ENCODE assay signal across 8 mouse cellular contexts in genomic region chr9:59567111-59567510, GRCm38 (mm10). TPM values are rescaled to one million over a fixed set of nuclear protein-coding genes. Genes with fewer than 3 reads are reported as not detected.
DNase-seq lines count a peak whose midpoint lies in the region; ATAC-seq lines count a peak whose summit lies in the region.

No protein-coding gene starts in this region.

- ATAC-seq in cerebellum, adult (ENCODE audit: insufficient number of reproducible peaks, low FRiP score, low TSS enrichment): no peak; the same call in 1 of the 2 replicates

- intact Hi-C loops in heart, postnatal 14 days (cut with DNase I): loop anchor here (2.0 to 10.0 kb wide), 5 partner anchors 18 to 552 kb away; partner anchors contain the start of gene Bbs4

- peak; percentile 40 for DNase-seq in cerebellum, adult 11 months
- peak; percentile 54 to 62 for DNase-seq in adrenal gland, adult 18-20 months (ENCODE audit: low spot score in 2 of 2)
- peak; percentile 55 for DNase-seq in embryo, embryonic 9.5 days (ENCODE audit: extremely low spot score)
- peak; percentile 69 to 72 for DNase-seq in heart, postnatal 14 days
- DNase-seq in kidney, postnatal 4 days: peak; percentile 74 to 80
- DNase-seq in lung, postnatal 36 days: peak; percentile 78
- DNase-seq in right cerebral cortex, adult 18-20 months: peak; percentile 59

RNA-seq across cellular contexts. Expression of gene Celf6, which starts 10.6 kb away (rescaled TPM):
- 1 to 10 TPM; 5.0 to 5.7 TPM for total RNA-seq in adrenal gland, adult 18-20 months (2021)
- under 1 TPM in 1 of 2 experiments, not detected in 1; 0.10 TPM for total RNA-seq in heart, postnatal 14 days (2021)

RNA-seq across cellular contexts. Expression of gene Tmem202, which starts 27.5 kb away (rescaled TPM):
- total RNA-seq in adrenal gland, adult 18-20 months (2021): 1 to 10 TPM; 2.9 to 3.1 TPM
- under 1 TPM; 0.56 to 0.67 TPM for total RNA-seq in heart, postnatal 14 days (2021)

RNA-seq across cellular contexts. Expression of gene Hexa, which starts 27.8 kb away (rescaled TPM):
- total RNA-seq in adrenal gland, adult 18-20 months (2021): 100 to 1,000 TPM; 110 to 154 TPM
- total RNA-seq in heart, postnatal 14 days (2021): 10 to 100 TPM; 33.2 to 33.9 TPM

RNA-seq across cellular contexts. Expression of gene Parp6, which starts 50.0 kb away (rescaled TPM):
- total RNA-seq in adrenal gland, adult 18-20 months (2021): 10 to 100 TPM; 27.7 to 35.8 TPM
- 10 to 100 TPM; 18.5 to 22.2 TPM for total RNA-seq in heart, postnatal 14 days (2021)

Comparison
In these comparisons a context has a peak if more than half of its experiments do, and no peak if none do; other contexts are left out.
1. RNA of gene Celf6, which starts 10.6 kb away (total RNA-seq): 5.0 to 5.7 TPM in adrenal gland, adult 18-20 months; 0.10 TPM in heart, postnatal 14 days; every median in the first group is over 4 times any median in the second.
2. Peak in every context shown above with its lines, with median percentiles within 50 percentile points of each other: DNase-seq.